Mouse (Mus musculus): ENCODE results near the gene Gsdma3. TPM values are rescaled to one million over a fixed set of nuclear protein-coding genes. Genes with fewer than 3 reads are reported as not detected.

The Gsdma3 gene
- polyA plus RNA-seq, 1 experiment from 2014 or later = not detected

GRCm38 (mm10) chr11:98590548-98591445, 35.4 kb upstream of the Gsdma3 start:
- WGBS = 66% methylated on average over 19 of the region's 19 CpGs
- no peak for ATAC-seq (ENCODE audit: low read depth)

DNA sequence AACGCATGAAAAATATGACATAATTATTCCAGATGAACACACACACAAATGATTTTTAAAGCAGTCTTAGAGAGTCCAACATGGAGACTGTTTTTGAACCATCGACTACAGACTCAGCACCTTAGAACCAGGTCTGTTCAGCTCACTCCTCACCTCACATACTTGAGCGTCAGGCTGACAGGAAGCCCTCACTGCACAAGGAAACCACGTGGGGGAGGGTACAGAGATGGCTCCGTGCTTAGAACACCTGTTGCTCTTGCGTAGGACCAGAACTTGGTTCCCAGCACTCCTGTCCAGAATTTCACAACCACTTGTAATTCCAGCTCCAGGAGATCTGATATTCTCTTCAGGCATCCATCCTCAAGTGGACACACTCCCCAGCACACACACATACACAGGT, 31.1 kb upstream of the Gsdma3 start:
- ATAC-seq (ENCODE audit: low read depth) = no peak

More at GRCm38 (mm10) chr11:98590548-98591445, 35.4 kb upstream of the Gsdma3 start:
- H3K4me3 ChIP-seq (ENCODE audit: low read depth, low read length) = no peak overlapping the region
- no peaks in the 10 kb centered on the region for H3K36me3 ChIP-seq (ENCODE audit: control insufficient read depth, insufficient read depth, low read length)
- peaks cover 23% of the 10 kb centered on the region for H3K4me1 ChIP-seq (ENCODE audit: control insufficient read depth, insufficient read depth, low read length)
- DNase-seq (ENCODE audit: low spot score) = no peak
- no peaks in the 10 kb centered on the region for H3K9me3 ChIP-seq (ENCODE audit: control insufficient read depth, low read length)
- no peak overlapping the region for H3K9ac ChIP-seq (ENCODE audit: low read depth, low read length)
- no peak overlapping the region for H3K27ac ChIP-seq (replicated peaks; ENCODE audit: low read depth, low read length)
- H3K4me2 ChIP-seq (ENCODE audit: low read depth, low read length) = no peak overlapping the region
- no peaks in the 10 kb centered on the region; the same call in 1 of the 2 replicates for H3K27me3 ChIP-seq (replicated peaks; ENCODE audit: control insufficient read depth, insufficient read depth, low read length)

GRCm38 (mm10) chr11:98595473-98595872, 30.7 kb upstream of the Gsdma3 start:
- ATAC-seq (ENCODE audit: low read depth) (no peak), DNase-seq (ENCODE audit: low spot score) (no peak)
- no peaks in the 10 kb centered on the region for H3K4me1 ChIP-seq (ENCODE audit: control insufficient read depth, insufficient read depth, low read length)
- 66% methylated on average over 10 of the region's 10 CpGs for WGBS
- peaks cover 11% of the 10 kb centered on the region for H3K27me3 ChIP-seq (replicated peaks; ENCODE audit: control insufficient read depth, insufficient read depth, low read length)
- H3K9ac ChIP-seq (ENCODE audit: low read depth, low read length) = no peak overlapping the region
- H3K4me3 ChIP-seq (ENCODE audit: low read depth, low read length) = no peak overlapping the region
- H3K36me3 ChIP-seq (ENCODE audit: control insufficient read depth, insufficient read depth, low read length) = no peaks in the 10 kb centered on the region
- H3K27ac ChIP-seq (replicated peaks; ENCODE audit: low read depth, low read length) = no peak overlapping the region
- no peak overlapping the region for H3K4me2 ChIP-seq (ENCODE audit: low read depth, low read length)
- H3K9me3 ChIP-seq (ENCODE audit: control insufficient read depth, low read length) = no peaks in the 10 kb centered on the region

More for the DNA sequence above, 31.1 kb upstream of the Gsdma3 start:
- H3K4me1 ChIP-seq (ENCODE audit: control insufficient read depth, insufficient read depth, low read length) = no peaks in the 10 kb centered on the region
- DNase-seq (ENCODE audit: low spot score) = no peak
- no peak overlapping the region for H3K4me3 ChIP-seq (ENCODE audit: low read depth, low read length)
- peaks cover 11% of the 10 kb centered on the region for H3K27me3 ChIP-seq (replicated peaks; ENCODE audit: control insufficient read depth, insufficient read depth, low read length)
- H3K4me2 ChIP-seq (ENCODE audit: low read depth, low read length) = no peak overlapping the region
- 72% methylated on average over 6 of the region's 6 CpGs for WGBS
- no peak overlapping the region for H3K9ac ChIP-seq (ENCODE audit: low read depth, low read length)
- no peak overlapping the region for H3K27ac ChIP-seq (replicated peaks; ENCODE audit: low read depth, low read length)
- H3K9me3 ChIP-seq (ENCODE audit: control insufficient read depth, low read length) = no peaks in the 10 kb centered on the region
- no peaks in the 10 kb centered on the region for H3K36me3 ChIP-seq (ENCODE audit: control insufficient read depth, insufficient read depth, low read length)

DNA sequence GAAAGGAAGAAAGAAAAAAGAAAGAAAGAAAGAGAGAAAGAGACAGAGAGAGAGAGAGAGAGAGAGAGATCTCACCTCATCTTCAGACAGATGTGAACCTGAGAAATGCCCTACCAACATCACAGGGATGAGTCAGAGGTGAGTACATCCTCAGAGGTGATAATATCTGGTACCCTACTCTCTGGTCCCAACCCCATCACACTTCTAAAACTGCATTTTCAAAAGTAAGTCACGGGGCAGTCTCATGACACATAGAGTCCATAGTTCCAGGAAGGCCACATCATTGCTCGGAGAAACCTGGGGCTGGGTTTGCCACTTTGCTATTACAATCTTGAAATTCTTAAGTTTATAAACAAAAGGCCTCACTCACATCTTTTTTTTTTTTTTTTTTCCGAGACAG, 30.2 kb upstream of the Gsdma3 start:
- H3K4me2 ChIP-seq (ENCODE audit: low read depth, low read length) = no peak overlapping the region
- ATAC-seq (ENCODE audit: low read depth) (no peak), DNase-seq (ENCODE audit: low spot score) (no peak)
- peaks cover 11% of the 10 kb centered on the region for H3K27me3 ChIP-seq (replicated peaks; ENCODE audit: control insufficient read depth, insufficient read depth, low read length)
- H3K9ac ChIP-seq (ENCODE audit: low read depth, low read length) = no peak overlapping the region
- WGBS = 81% methylated on average over 3 of the region's 3 CpGs
- no peak overlapping the region for H3K4me3 ChIP-seq (ENCODE audit: low read depth, low read length)
- no peaks in the 10 kb centered on the region for H3K4me1 ChIP-seq (ENCODE audit: control insufficient read depth, insufficient read depth, low read length)
- no peak overlapping the region for H3K27ac ChIP-seq (replicated peaks; ENCODE audit: low read depth, low read length)
- no peaks in the 10 kb centered on the region for H3K9me3 ChIP-seq (ENCODE audit: control insufficient read depth, low read length)
- no peaks in the 10 kb centered on the region for H3K36me3 ChIP-seq (ENCODE audit: control insufficient read depth, insufficient read depth, low read length)

- Histone ChIP-seq H3K27me3 (replicated peaks; ENCODE audit: control insufficient read depth, insufficient read depth, low read length) (peaks cover 11% of the 10 kb centered on the region), H3K36me3 (ENCODE audit: control insufficient read depth, insufficient read depth, low read length) (no peaks in the 10 kb centered on the region)
These were observed 28.8 kb upstream of the Gsdma3 start for GRCm38 (mm10) chr11:98597363-98597762.

DNA sequence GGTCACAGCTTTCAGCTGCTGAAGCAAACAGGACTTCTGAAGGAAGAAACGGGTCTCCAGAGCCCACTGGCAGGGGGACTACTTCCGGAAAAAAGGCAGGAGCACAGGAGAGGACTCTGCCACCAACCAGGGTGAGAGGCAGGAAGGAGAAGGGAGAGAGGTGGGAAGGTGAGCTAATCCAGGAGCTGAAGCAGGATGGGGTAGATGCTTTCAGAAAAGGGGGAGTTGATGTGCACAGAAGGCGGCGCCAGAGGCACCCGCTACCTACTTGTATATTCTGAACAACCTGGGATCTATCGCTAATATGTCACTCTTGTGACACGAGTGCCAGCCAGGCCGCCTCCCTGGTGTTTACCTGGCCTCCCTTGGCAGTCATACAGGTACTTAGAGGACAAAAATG, 28.2 kb upstream of the Gsdma3 start, which contains the start of gene Lrrc3c:
TSS of gene Lrrc3c (plus strand) at position 301 of the 400 bp plus-strand sequence.
- Histone ChIP-seq H3K27me3 (replicated peaks; ENCODE audit: control insufficient read depth, insufficient read depth, low read length) (peaks cover 11% of the 10 kb centered on the region), H3K4me3 (ENCODE audit: low read depth, low read length) (no peak within 1 kb of the TSS), H3K9me3 (ENCODE audit: control insufficient read depth, low read length) (no peaks in the 10 kb centered on the region), H3K9ac (ENCODE audit: low read depth, low read length) (no peak within 1 kb of the TSS), H3K27ac (replicated peaks; ENCODE audit: low read depth, low read length) (no peak within 1 kb of the TSS), H3K4me2 (ENCODE audit: low read depth, low read length) (no peak within 1 kb of the TSS), H3K4me1 (ENCODE audit: control insufficient read depth, insufficient read depth, low read length) (no peaks in the 10 kb centered on the region), H3K36me3 (ENCODE audit: control insufficient read depth, insufficient read depth, low read length) (no peaks in the 10 kb centered on the region)
- WGBS = 77% methylated on average over 8 of the region's 8 CpGs
- DNase-seq (ENCODE audit: low spot score) (no peak), ATAC-seq (ENCODE audit: low read depth) (no peak)

More at GRCm38 (mm10) chr11:98597363-98597762, 28.8 kb upstream of the Gsdma3 start:
- Histone ChIP-seq H3K27ac (replicated peaks; ENCODE audit: low read depth, low read length) (no peak overlapping the region), H3K4me2 (ENCODE audit: low read depth, low read length) (no peak overlapping the region), H3K4me1 (ENCODE audit: control insufficient read depth, insufficient read depth, low read length) (no peaks in the 10 kb centered on the region), H3K9me3 (ENCODE audit: control insufficient read depth, low read length) (no peaks in the 10 kb centered on the region), H3K4me3 (ENCODE audit: low read depth, low read length) (no peak overlapping the region), H3K9ac (ENCODE audit: low read depth, low read length) (no peak overlapping the region)
- ATAC-seq (ENCODE audit: low read depth) (0 out of 2 replicates have a peak, but pooled peaks have one; percentile 50), DNase-seq (ENCODE audit: low spot score) (peak; percentile 76)
- WGBS = 29% methylated on average over 6 of the region's 6 CpGs

DNA sequence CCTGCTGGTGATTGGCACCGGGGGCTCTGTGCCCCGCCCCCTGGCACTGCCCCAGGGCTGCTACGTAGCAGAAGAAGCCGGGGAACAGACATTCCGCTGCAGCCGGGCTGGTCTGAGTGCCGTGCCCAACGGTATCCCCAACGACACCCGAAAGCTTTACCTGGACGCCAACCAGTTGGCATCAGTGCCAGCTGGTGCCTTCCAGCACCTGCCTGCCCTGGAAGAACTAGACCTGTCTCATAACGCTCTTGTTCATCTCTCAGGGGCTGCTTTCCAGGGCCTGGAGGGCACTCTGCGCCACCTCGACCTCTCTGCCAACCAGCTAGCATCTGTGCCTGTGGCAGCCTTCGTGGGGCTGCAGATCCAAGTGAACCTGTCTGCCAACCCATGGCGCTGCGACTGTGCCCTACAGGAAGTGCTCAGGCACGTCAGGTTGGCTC, 27.3 kb upstream of the Gsdma3 start:
- Histone ChIP-seq H3K27ac (replicated peaks; ENCODE audit: low read depth, low read length) (no peak overlapping the region), H3K4me1 (ENCODE audit: control insufficient read depth, insufficient read depth, low read length) (no peaks in the 10 kb centered on the region), H3K4me3 (ENCODE audit: low read depth, low read length) (no peak overlapping the region), H3K4me2 (ENCODE audit: low read depth, low read length) (no peak overlapping the region), H3K9ac (ENCODE audit: low read depth, low read length) (no peak overlapping the region), H3K27me3 (replicated peaks; ENCODE audit: control insufficient read depth, insufficient read depth, low read length) (peaks cover 11% of the 10 kb centered on the region), H3K36me3 (ENCODE audit: control insufficient read depth, insufficient read depth, low read length) (no peaks in the 10 kb centered on the region), H3K9me3 (ENCODE audit: control insufficient read depth, low read length) (no peaks in the 10 kb centered on the region)
- DNase-seq (ENCODE audit: low spot score) = no peak
- WGBS = 57% methylated on average over 18 of the region's 18 CpGs
- no peak for ATAC-seq (ENCODE audit: low read depth)

DNA sequence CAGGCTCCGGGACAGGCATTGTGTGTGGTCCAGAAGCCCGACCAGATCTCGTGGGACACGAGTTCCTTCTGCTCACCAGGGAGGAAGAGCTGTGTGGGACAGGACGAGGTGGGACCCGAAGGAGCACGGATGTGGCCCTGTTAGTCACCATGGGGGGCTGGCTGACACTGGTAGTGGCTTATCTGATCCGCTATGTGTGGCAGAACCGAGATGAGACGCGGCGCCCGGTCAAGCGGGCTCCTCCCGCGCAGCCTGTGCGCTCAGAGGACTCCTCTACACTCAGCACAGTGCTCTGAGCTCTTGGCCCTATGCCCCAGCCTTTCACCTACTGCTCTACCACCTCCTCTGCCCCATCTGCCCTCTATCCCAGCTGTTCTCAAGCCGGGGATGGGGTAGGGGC, 26.9 kb upstream of the Gsdma3 start:
- no peak for ATAC-seq (ENCODE audit: low read depth)
- Histone ChIP-seq H3K4me2 (ENCODE audit: low read depth, low read length) (no peak overlapping the region), H3K9me3 (ENCODE audit: control insufficient read depth, low read length) (no peaks in the 10 kb centered on the region), H3K4me3 (ENCODE audit: low read depth, low read length) (no peak overlapping the region), H3K36me3 (ENCODE audit: control insufficient read depth, insufficient read depth, low read length) (no peaks in the 10 kb centered on the region), H3K9ac (ENCODE audit: low read depth, low read length) (no peak overlapping the region), H3K4me1 (ENCODE audit: control insufficient read depth, insufficient read depth, low read length) (no peaks in the 10 kb centered on the region), H3K27me3 (replicated peaks; ENCODE audit: control insufficient read depth, insufficient read depth, low read length) (peaks cover 11% of the 10 kb centered on the region), H3K27ac (replicated peaks; ENCODE audit: low read depth, low read length) (no peak overlapping the region)
- no peak for DNase-seq (ENCODE audit: low spot score)
- WGBS = 32% methylated on average over 11 of the region's 18 CpGs
